Mouse (Mus musculus): ENCODE data around the gene Galk1. TPM values are rescaled to one million over a fixed set of nuclear protein-coding genes. Genes with fewer than 3 reads are reported as not detected.

Gene Galk1
- polyA plus RNA-seq, 1 experiment, result 110 TPM

GRCm38 (mm10) chr11:115962651-115963412 is 49.7 kb downstream of the Galk1 start:
- no peak overlapping the region for H3K27ac ChIP-seq (ENCODE audit: control insufficient read depth, insufficient read depth, low read length)
- H3K36me3 ChIP-seq (ENCODE audit: control insufficient read depth, insufficient read depth, low read length), result peaks cover 64% of the 10 kb centered on the region
- no peaks in the 10 kb centered on the region for H3K4me1 ChIP-seq (replicated peaks; ENCODE audit: control insufficient read depth, insufficient read depth, low read length)
- WGBS, result 99% methylated on average over 9 of the region's 9 CpGs
- H3K27me3 ChIP-seq (ENCODE audit: control insufficient read depth, insufficient read depth, low read length), result no peaks in the 10 kb centered on the region
- no peak overlapping the region for H3K4me3 ChIP-seq (ENCODE audit: control insufficient read depth, insufficient read depth, low read length)
- DNase-seq, result no peak
- TF ChIP-seq CTCF (IDR thresholded peaks at IDR 0.05; ENCODE audit: borderline replicate concordance, control insufficient read depth, extremely low read depth, insufficient read depth, low read length, poor library complexity) (no peak), POLR2A (IDR thresholded peaks at IDR 0.05; ENCODE audit: control insufficient read depth, extremely low read depth, insufficient read depth, low read length, poor library complexity) (no peak)

GRCm38 (mm10) chr11:115959018-115959417 is 53.5 kb downstream of the Galk1 start:
- H3K4me3 ChIP-seq (ENCODE audit: control insufficient read depth, insufficient read depth, low read length), result no peak overlapping the region
- no peaks in the 10 kb centered on the region for H3K4me1 ChIP-seq (replicated peaks; ENCODE audit: control insufficient read depth, insufficient read depth, low read length)
- no peaks in the 10 kb centered on the region for H3K27me3 ChIP-seq (ENCODE audit: control insufficient read depth, insufficient read depth, low read length)
- no peak for DNase-seq
- H3K36me3 ChIP-seq (ENCODE audit: control insufficient read depth, insufficient read depth, low read length), result peaks cover 55% of the 10 kb centered on the region
- no peak for TF ChIP-seq POLR2A (IDR thresholded peaks at IDR 0.05; ENCODE audit: control insufficient read depth, extremely low read depth, insufficient read depth, low read length, poor library complexity)
- TF ChIP-seq CTCF (IDR thresholded peaks at IDR 0.05; ENCODE audit: borderline replicate concordance, control insufficient read depth, extremely low read depth, insufficient read depth, low read length, poor library complexity), result no peak
- no peak overlapping the region for H3K27ac ChIP-seq (ENCODE audit: control insufficient read depth, insufficient read depth, low read length)
- WGBS, result 99% methylated on average over 9 of the region's 9 CpGs

Other genes starting within 250 kb of the Galk1 start
- 84.7 and 91.9 TPM in 2 replicates for gene Tmem94, start 247.3 kb downstream of the Galk1 start, polyA plus RNA-seq (2012; rRNA removed)
- gene Caskin2, start 199.1 kb downstream of the Galk1 start, polyA plus RNA-seq (2012; rRNA removed), result 13.7 and 15.4 TPM in 2 replicates
- gene Tsen54, start 198.0 kb downstream of the Galk1 start, polyA plus RNA-seq (2012; rRNA removed), result 31.6 and 34.3 TPM in 2 replicates
- gene Llgl2, start 188.7 kb downstream of the Galk1 start, polyA plus RNA-seq (2012; rRNA removed), result 54.5 and 68.6 TPM in 2 replicates
- 5.4 and 6.1 TPM in 2 replicates for gene Myo15b, start 154.3 kb downstream of the Galk1 start, polyA plus RNA-seq (2012; rRNA removed)
- gene Smim5, start 112.8 kb downstream of the Galk1 start, polyA plus RNA-seq (2012; rRNA removed), result 8.4 and 9.5 TPM in 2 replicates
- gene Smim6, start 100.7 kb downstream of the Galk1 start, polyA plus RNA-seq (2012; rRNA removed), result 0.62 and 0.71 TPM in 2 replicates
- gene Sap30bp, start 79.4 kb downstream of the Galk1 start, polyA plus RNA-seq (2012; rRNA removed), result 43.4 and 44.8 TPM in 2 replicates
- 32.4 and 34.3 TPM in 2 replicates for gene Recql5, start 79.2 kb downstream of the Galk1 start, polyA plus RNA-seq (2012; rRNA removed)
- 19.8 and 20.8 TPM in 2 replicates for gene Itgb4, start 38.0 kb downstream of the Galk1 start, polyA plus RNA-seq (2012; rRNA removed)
- 484 and 567 TPM in 2 replicates for gene H3f3b, start 15.2 kb upstream of the Galk1 start, polyA plus RNA-seq (2012; rRNA removed)
- gene Unk, start 17.6 kb upstream of the Galk1 start, polyA plus RNA-seq (2012; rRNA removed), result 121 and 123 TPM in 2 replicates
- gene Unc13d, start 65.2 kb upstream of the Galk1 start, polyA plus RNA-seq (2012; rRNA removed), result 95.3 and 98.6 TPM in 2 replicates
- gene Wbp2, start 74.3 kb upstream of the Galk1 start, polyA plus RNA-seq (2012; rRNA removed), result 288 and 314 TPM in 2 replicates
- gene Trim47, start 114.5 kb upstream of the Galk1 start, polyA plus RNA-seq (2012; rRNA removed), result 27.6 and 30.0 TPM in 2 replicates
- 24.5 and 26.7 TPM in 2 replicates for gene Trim65, start 118.4 kb upstream of the Galk1 start, polyA plus RNA-seq (2012; rRNA removed)
- gene Mrpl38, start 126.1 kb upstream of the Galk1 start, polyA plus RNA-seq (2012; rRNA removed), result 49.0 and 54.7 TPM in 2 replicates
- 30.0 and 30.3 TPM in 2 replicates for gene Fbf1, start 155.4 kb upstream of the Galk1 start, polyA plus RNA-seq (2012; rRNA removed)
- gene Ten1, start 186.1 kb upstream of the Galk1 start, polyA plus RNA-seq (2012; rRNA removed), result 56.5 and 57.0 TPM in 2 replicates
- gene Acox1, start 186.3 kb upstream of the Galk1 start, polyA plus RNA-seq (2012; rRNA removed), result 39.2 and 44.2 TPM in 2 replicates
- 3.2 and 3.7 TPM in 2 replicates for gene Evpl, start 225.4 kb upstream of the Galk1 start, polyA plus RNA-seq (2012; rRNA removed)

Data from thymus, adult 2 months (tissue).